Mouse (Mus musculus): ENCODE measurements around the gene Ctsa.
"Not testable (repeated sequence)": the region's sequence is repeated elsewhere in the genome, so short reads cannot be mapped to it uniquely, and the experiment has no call there.

Ctsa gene

GRCm38 (mm10) chr2:164856309-164857100 lies 23.8 kb downstream of the Ctsa start:
- DNase-seq = peak in 1 of 2 experiments; percentile 48

DNA sequence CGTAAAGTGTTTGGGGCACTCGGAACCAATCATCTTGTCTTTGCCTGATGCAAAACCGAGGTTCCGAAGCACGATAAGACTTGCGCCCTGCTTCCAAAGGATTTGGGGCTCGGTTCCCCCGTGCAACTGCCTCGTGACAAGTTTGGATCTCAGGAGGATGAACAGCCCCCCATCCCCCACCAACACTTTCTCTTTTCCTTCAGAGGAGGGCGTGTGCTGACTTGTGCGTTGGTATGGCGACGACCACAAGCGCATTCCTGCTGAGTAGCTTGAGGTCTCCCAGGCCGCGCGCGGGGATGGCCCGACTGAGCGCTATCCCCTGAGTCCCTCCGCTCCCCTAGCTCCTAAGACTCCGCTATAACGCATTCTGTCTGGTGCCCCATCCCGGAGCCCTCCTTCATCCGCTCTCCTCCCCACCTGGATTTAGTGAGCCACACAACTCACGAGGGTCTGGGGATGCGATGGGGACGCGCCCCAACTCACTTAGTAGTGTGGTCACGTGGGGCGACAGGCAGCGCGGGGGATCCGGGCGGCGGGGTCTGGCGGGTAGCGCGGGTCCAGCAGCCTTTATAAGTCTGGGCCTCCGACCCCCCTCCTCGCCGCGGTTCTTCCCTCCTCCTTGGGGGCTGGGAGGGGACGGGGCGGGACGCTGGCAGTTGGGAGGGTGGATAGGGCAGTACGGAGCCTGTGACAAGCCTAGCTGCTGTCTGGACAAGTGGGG lies 24.6 kb downstream of the Ctsa start, which contains the start of gene Pltp:
Gene Pltp, minus strand, starts transcription at position 611 of the 721 bp plus-strand sequence.
- peak in 1 of 2 experiments; percentile 44 for DNase-seq

DNA sequence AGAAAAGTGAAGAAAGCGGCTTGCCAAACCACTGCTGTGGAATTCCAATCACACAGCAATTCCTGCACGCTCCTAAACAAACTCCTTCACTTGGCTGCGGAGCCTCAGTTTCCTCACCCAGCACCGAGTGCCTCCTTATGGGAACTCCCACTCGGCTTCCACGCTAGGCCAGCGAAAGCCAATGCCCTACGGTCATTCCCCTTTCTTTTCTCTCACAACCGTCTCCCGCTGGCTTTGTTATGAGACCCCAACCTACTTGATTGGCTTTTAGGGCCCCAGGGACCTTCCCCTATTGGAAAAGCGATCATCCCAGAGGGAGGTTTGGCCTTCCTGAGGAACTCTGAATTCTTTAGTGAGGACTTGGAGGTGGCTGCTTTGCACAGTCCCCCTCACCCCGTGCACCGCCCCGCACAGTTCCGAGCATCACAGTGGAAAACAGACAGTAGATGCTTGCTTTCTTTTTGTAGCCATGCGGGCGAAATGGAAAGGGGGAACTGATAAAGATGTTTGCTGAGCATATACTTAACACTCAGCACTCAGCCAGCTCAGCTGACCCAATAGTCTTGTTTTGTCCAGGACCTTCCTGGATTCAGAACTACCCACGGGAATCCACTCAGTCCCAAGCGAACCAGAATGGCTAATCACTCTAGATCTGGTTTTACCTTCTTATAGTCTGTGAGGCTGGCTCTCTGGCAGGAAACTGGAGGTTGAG lies 25.3 kb downstream of the Ctsa start:
- no peak for DNase-seq

- DNase-seq = no peak
These were observed 26.5 kb downstream of the Ctsa start for GRCm38 (mm10) chr2:164859155-164859554.

GRCm38 (mm10) chr2:164859640-164860432 lies 27.2 kb downstream of the Ctsa start:
- DNase-seq = no peak

GRCm38 (mm10) chr2:164861094-164861493 lies 28.4 kb downstream of the Ctsa start:
- no peak for DNase-seq

- DNase-seq = peak in 1 of 2 experiments; percentile 69
These were observed 29.6 kb downstream of the Ctsa start for GRCm38 (mm10) chr2:164862179-164862861.

DNA sequence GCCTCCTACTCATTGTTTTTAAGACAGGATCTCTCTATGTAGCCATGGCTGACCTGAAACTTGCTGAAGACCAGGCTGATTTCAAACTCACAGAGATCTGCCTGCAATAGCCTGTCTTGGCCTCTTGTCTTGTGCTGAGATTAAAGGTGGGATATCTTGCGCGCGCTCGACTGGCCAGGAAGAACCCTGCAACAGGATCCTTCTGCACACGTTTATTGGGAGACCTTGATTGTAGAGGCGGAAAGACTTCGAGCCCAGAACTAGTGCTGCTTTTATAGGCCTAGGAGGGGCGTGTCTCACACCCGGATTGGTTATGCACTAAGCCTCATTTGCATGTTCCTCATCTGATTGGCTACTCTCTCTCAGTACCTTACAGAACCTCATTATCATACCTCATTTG lies 30.7 kb downstream of the Ctsa start:
- not testable (repeated sequence) for DNase-seq

GRCm38 (mm10) chr2:164864593-164864992 lies 31.9 kb downstream of the Ctsa start:
- DNase-seq = no peak

DNA sequence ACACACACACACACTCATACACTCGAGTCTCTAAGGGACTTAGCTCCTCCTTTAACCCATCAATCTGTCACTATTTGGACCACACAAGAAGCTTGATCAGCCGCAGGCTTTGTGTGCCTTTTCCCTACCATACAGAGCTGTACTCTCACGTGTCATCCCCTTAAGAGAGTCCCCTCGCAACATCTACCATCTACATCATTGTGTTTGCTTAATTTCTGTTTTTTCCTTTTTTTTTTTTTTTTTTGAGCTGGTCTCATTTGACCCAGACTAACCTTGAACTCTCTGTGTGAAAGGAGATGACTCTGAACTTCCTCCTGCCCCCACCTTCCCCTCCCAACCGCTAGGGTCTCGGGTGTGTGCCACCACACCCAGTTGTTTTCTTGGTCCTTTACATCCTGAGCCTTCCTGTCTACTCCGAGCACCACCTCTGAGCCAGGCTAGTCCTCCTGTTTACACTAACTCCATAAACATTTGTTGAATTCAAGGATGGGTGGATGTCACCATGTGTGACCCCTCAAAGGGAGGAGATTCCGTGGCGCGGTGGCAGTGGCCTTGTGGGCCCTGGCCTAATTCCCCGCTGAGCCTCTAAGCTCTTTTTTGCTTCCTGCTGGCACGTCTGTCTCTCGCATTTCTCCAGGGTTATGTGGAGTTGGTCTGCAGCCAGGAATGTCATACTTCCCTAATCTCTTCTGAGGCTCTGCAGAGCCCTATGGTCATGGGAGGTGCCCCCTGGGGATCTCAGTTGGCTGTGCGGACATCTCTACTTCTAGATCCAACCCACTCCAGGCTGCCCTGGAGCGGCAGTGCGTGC lies 34.3 kb downstream of the Ctsa start:
- no peak for DNase-seq

DNA sequence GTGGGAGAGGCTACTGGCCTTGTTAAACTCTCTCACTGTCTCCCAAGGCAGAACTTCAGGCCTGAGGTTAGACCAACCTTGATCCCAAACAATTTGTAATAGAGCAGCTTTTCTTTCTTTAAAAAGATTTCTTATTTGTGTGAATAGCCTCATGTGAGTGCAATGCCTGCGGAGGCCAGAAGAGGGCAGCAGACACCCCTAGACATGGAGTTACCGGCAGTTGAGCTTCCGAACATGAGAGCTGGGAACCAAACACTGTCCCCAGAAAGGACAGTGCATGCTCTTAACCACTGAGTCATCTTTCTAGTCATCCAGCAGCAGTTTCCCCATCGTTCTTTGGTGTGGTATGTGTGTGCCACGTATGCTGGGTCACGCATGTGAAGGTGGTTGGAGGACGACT lies 34.9 kb downstream of the Ctsa start:
- DNase-seq = no peak

DNA sequence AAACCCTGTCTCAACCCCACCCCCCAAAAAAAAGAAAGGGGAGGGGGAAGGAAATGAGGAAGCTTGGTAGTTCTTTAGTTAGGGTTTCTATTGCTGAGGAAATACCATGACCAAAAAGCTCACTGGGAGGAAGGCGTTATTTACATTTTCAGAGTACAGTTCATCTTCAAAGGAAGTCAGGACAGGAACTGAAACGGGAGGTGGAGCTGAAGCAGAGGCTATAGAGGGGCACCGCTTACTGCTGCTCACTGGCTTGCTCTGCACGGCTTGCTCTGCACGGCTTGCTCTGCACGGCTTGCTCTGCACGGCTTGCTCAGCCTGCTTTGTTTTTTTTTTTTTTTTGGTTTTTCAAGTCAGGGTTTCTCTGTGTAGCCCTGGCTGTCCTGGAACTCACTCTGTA lies 35.8 kb downstream of the Ctsa start:
- DNase-seq = no peak

- DNase-seq = no peak
These were observed 39.1 kb downstream of the Ctsa start for GRCm38 (mm10) chr2:164871602-164872303.

- DNase-seq = no peak
These were observed 40.9 kb downstream of the Ctsa start for GRCm38 (mm10) chr2:164873621-164874020.

GRCm38 (mm10) chr2:164874239-164874769 lies 41.6 kb downstream of the Ctsa start:
- peak in 1 of 2 experiments; percentile 9 for DNase-seq

DNA sequence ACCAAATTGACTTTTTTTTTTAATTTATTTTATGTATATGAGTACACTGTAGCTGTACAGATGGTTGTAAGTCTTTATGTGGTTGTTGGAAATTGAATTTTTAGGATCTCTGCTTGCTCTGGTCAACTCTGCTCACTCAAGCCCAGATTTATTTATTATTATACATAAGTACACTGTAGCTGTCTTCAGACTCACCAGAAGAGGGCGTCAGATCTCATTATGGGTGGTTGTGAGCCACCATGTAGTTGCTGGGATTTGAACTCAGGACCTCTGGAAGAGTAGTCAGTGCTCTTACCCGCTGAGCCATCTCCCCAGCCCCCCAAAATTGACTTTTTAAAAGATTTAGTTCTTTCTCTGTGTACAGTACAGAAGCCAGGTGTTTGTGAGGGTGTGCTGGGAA lies 43.0 kb downstream of the Ctsa start:
- not testable (repeated sequence) for DNase-seq

GRCm38 (mm10) chr2:164877376-164878215 lies 44.9 kb downstream of the Ctsa start:
- not testable (repeated sequence) for DNase-seq

- DNase-seq = peak; percentile 71 to 74
These were observed 46.0 kb downstream of the Ctsa start for GRCm38 (mm10) chr2:164878509-164879227.

All from cerebellum, postnatal 14 days (tissue).